Mouse (Mus musculus) thymus, adult 2 months (tissue): ENCODE results near the gene Dip2c. TPM values are rescaled to one million over a fixed set of nuclear protein-coding genes. Genes with fewer than 3 reads are reported as not detected.

Source experiments
- DNase-seq: peaks from one replicate; pipeline ENCODE4 v3.0.0; 2021
- H3K27ac ChIP-seq: fragments of 200-500 bp; 2 replicates; pipeline ENCODE4 v1.5.1; 2012; ENCODE audit warnings: low read length, control low read depth; ENCODE audit not compliant: control insufficient read depth, insufficient read depth
- H3K27me3 ChIP-seq: fragments of 200-500 bp; 2 replicates; pipeline ENCODE4 v1.6.1; 2012; ENCODE audit warnings: mild to moderate bottlenecking, low read length, moderate library complexity, mixed read lengths; ENCODE audit not compliant: control insufficient read depth, insufficient read depth
- H3K36me3 ChIP-seq: fragments of 200-500 bp; 2 replicates; pipeline ENCODE4 v1.6.1; 2012; ENCODE audit warnings: mild to moderate bottlenecking, low read length, moderate library complexity; ENCODE audit not compliant: control insufficient read depth, insufficient read depth
- H3K4me1 ChIP-seq: fragments of 200-500 bp; replicated peaks from 2 replicates; pipeline ENCODE4 v1.6.1; 2012; ENCODE audit warnings: low read length; ENCODE audit not compliant: control insufficient read depth, insufficient read depth
- H3K4me3 ChIP-seq: fragments of 200-500 bp; 2 replicates; pipeline ENCODE4 v1.5.1; 2012; ENCODE audit warnings: mild to moderate bottlenecking, low read length, control low read depth, moderate library complexity; ENCODE audit not compliant: control insufficient read depth, insufficient read depth
- CTCF ChIP-seq: fragments of 200-500 bp; IDR thresholded peaks from 2 replicates; pipeline ENCODE4 v1.5.1; 2012; ENCODE audit warnings: mild to moderate bottlenecking, control low read depth, low read length, moderate library complexity, borderline replicate concordance; ENCODE audit not compliant: control insufficient read depth, poor library complexity, insufficient read depth; ENCODE audit errors: extremely low read depth
- POLR2A ChIP-seq: fragments of 200-500 bp; IDR thresholded peaks from 2 replicates; pipeline ENCODE4 v1.6.1; 2012; ENCODE audit warnings: mild to moderate bottlenecking, low read length, control low read depth, moderate library complexity; ENCODE audit not compliant: control insufficient read depth, poor library complexity, insufficient read depth; ENCODE audit errors: extremely low read depth
- WGBS: fragments of 180-500 bp; shearing (Covaris S2); methylation state at CpG from one replicate; pipeline ENCODE4 v1.1.7; 2018; 5-methylcytosine and 5-hydroxymethylcytosine counted together
- polyA plus RNA-seq: library from polyadenylated mRNA; depleted of rRNA; stranded (reverse); fragments of >200 nt; gene quantifications from 2 replicates; pipeline ENCODE4 v1.2.3, GENCODE M21; 2012

Gene Dip2c
- polyA plus RNA-seq, 1 experiment: 6.5 TPM

DNA sequence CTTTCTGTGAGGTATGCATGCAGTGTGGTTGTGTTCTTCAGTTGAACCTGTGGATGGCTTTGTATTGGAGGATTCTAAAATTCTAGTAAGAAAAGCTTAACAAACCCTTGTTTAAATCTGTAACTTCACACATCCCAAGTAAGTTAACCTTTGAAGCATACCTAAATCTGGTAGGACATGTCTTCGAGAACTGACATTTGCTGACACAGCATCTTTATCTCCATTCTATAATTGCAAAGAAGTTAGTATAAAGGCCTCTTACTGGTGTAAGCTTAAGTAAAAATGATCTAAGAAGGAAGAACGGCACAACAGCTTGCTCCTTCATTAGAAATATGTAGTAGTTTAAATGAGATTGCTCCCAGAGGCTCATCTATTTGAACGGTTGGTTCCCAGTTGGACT is 71.1 kb downstream of the Dip2c start:
- Histone ChIP-seq H3K36me3 (no peaks in the 10 kb centered on the region), H3K27me3 (no peaks in the 10 kb centered on the region), H3K27ac (no peak overlapping the region), H3K4me1 (no peaks in the 10 kb centered on the region), H3K4me3 (no peak overlapping the region)
- no peak for DNase-seq
- WGBS: 95% methylated on average over 3 of the region's 3 CpGs
- TF ChIP-seq POLR2A (no peak), CTCF (no peak)

- no peak overlapping the region for H3K4me3 ChIP-seq
- H3K27me3 ChIP-seq: no peaks in the 10 kb centered on the region
- no peaks in the 10 kb centered on the region for H3K36me3 ChIP-seq
- 91% methylated on average over 2 of the region's 2 CpGs for WGBS
- no peaks in the 10 kb centered on the region for H3K4me1 ChIP-seq
- TF ChIP-seq POLR2A (no peak), CTCF (no peak)
- DNase-seq: no peak
- H3K27ac ChIP-seq: no peak overlapping the region
Observed at GRCm38 (mm10) chr13:9350670-9351069, 74.3 kb downstream of the Dip2c start.

GRCm38 (mm10) chr13:9353890-9354289 is 77.6 kb downstream of the Dip2c start:
- DNase-seq: no peak
- Histone ChIP-seq H3K27me3 (no peaks in the 10 kb centered on the region), H3K36me3 (no peaks in the 10 kb centered on the region), H3K4me1 (no peaks in the 10 kb centered on the region), H3K27ac (no peak overlapping the region), H3K4me3 (no peak overlapping the region)
- TF ChIP-seq CTCF (no peak), POLR2A (no peak)
- WGBS: 82% methylated on average over 1 of the region's 1 CpGs

GRCm38 (mm10) chr13:9355331-9355730 is 79.0 kb downstream of the Dip2c start:
- no peaks in the 10 kb centered on the region for H3K4me1 ChIP-seq
- H3K36me3 ChIP-seq: no peaks in the 10 kb centered on the region
- TF ChIP-seq CTCF (no peak), POLR2A (no peak)
- H3K27ac ChIP-seq: no peak overlapping the region
- no peak overlapping the region for H3K4me3 ChIP-seq
- 96% methylated on average over 4 of the region's 4 CpGs for WGBS
- no peak for DNase-seq
- no peaks in the 10 kb centered on the region for H3K27me3 ChIP-seq

DNA sequence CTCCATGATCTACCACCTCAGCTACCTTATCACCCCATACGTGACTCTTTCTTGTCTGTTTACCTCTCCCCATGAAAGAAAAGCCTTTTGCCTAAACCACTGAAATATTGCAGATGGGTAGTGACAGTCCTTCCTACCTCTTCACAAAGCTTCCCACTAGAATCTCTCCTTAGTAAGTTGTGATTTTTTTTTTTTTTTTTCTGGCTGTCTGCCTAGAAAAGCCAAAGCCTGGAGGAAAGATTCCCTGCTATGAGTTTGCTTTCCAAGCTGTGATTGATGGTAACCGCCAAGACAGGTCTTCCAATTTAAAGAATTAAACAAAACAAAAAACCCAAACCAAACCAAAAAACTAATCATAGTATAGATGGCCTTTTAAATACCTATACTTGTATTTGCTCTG is 85.1 kb downstream of the Dip2c start:
- no peaks in the 10 kb centered on the region for H3K4me1 ChIP-seq
- TF ChIP-seq CTCF (no peak), POLR2A (no peak)
- no peaks in the 10 kb centered on the region for H3K36me3 ChIP-seq
- H3K27ac ChIP-seq: no peak overlapping the region
- 93% methylated on average over 2 of the region's 2 CpGs for WGBS
- H3K4me3 ChIP-seq: no peak overlapping the region
- DNase-seq: no peak
- H3K27me3 ChIP-seq: no peaks in the 10 kb centered on the region

DNA sequence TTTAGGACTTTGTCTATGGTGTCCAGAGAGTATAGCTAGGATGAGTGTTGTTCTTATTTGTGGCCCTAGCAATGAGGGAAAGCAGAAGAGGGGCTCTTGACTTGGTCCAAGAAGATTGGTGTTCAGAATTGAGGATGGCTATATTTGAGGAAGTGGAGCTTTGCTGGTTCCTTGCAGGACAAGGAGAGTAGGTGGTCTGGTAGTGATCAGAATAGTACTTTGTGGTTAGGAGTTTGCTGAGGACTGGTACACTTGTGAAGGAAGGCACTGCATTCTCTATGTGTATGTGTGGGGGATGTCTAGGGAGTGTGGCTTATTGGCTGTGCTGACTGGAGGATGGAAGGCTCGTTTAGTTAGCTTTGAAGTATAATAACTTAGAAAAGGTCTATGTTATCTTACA is 95.1 kb downstream of the Dip2c start:
- WGBS: 34% methylated on average over 1 of the region's 1 CpGs
- no peak for TF ChIP-seq CTCF
- no peak for TF ChIP-seq POLR2A
- Histone ChIP-seq H3K4me1 (no peaks in the 10 kb centered on the region), H3K27me3 (no peaks in the 10 kb centered on the region), H3K27ac (no peak overlapping the region), H3K36me3 (no peaks in the 10 kb centered on the region), H3K4me3 (no peak overlapping the region)
- no peak for DNase-seq

DNA sequence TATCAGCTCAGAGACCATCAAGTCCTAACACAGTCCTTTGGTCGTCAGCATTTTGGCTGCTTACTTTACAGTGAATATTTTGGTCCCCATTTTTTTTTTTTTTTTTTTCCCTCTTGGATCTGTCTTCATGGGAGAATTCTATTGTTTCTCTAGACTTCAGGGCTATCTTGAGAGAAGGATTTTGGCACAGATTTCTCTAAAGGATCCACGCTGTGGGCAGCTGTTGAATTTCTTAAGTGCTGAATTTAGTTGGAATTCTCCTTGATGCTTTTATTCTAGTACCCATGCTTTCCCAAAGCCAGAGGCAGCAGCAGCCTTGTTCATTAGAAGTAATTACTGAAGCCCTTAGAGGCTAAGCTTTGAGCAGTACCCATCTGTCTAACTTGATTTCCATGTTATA is 100.8 kb downstream of the Dip2c start:
- no peak for TF ChIP-seq CTCF
- no peak for TF ChIP-seq POLR2A
- H3K4me1 ChIP-seq: no peaks in the 10 kb centered on the region
- no peak overlapping the region for H3K27ac ChIP-seq
- DNase-seq: no peak
- H3K4me3 ChIP-seq: no peak overlapping the region
- WGBS: 84% methylated on average over 2 of the region's 2 CpGs
- H3K36me3 ChIP-seq: no peaks in the 10 kb centered on the region
- H3K27me3 ChIP-seq: no peaks in the 10 kb centered on the region
